Mouse (Mus musculus) olfactory bulb, adult 2 months (tissue): Measurements from ENCODE around the gene Hoxd3. TPM values are rescaled to one million over a fixed set of nuclear protein-coding genes. Genes with fewer than 3 reads are reported as not detected.

Source experiments
- H3K27ac ChIP-seq: fragments of 200-500 bp; 2 replicates; pipeline ENCODE4 v1.5.1; 2012; ENCODE audit warnings: low read depth, low read length; ENCODE audit not compliant: insufficient read depth
- H3K4me1 ChIP-seq: fragments of 200-500 bp; 2 replicates; pipeline ENCODE4 v1.6.1; 2012; ENCODE audit warnings: low read length; ENCODE audit not compliant: control insufficient read depth, insufficient read depth
- H3K4me3 ChIP-seq: fragments of 200-500 bp; 2 replicates; pipeline ENCODE4 v1.5.1; 2012; ENCODE audit warnings: mild to moderate bottlenecking, low read depth, low read length, moderate library complexity; ENCODE audit not compliant: insufficient read depth
- CTCF ChIP-seq: fragments of 200-500 bp; IDR thresholded peaks from 2 replicates; pipeline ENCODE4 v1.5.1; 2012; ENCODE audit warnings: low read depth, mild to moderate bottlenecking, low read length, moderate library complexity; ENCODE audit not compliant: insufficient read depth
- POLR2A ChIP-seq: fragments of 200-500 bp; IDR thresholded peaks from 2 replicates; pipeline ENCODE4 v1.6.1; 2012; ENCODE audit warnings: mild to moderate bottlenecking, low read depth, low read length, moderate library complexity; ENCODE audit not compliant: insufficient read depth
- WGBS: fragments of 180-500 bp; shearing (Covaris S2); methylation state at CpG from one replicate; pipeline ENCODE4 v1.1.7; 2018; 5-methylcytosine and 5-hydroxymethylcytosine counted together
- polyA plus RNA-seq: library from polyadenylated mRNA; stranded (reverse); fragments of >200 nt; gene quantifications from 2 replicates; pipeline ENCODE4 v1.2.4, GENCODE M21; 2012; ENCODE audit warnings: low replicate concordance; ENCODE audit not compliant: missing spikeins, insufficient read depth, insufficient read length

The Hoxd3 gene
- polyA plus RNA-seq, 1 experiment = not detected

GRCm38 (mm10) chr2:74753175-74753523 is 41.4 kb downstream of the Hoxd3 start:
- no peak for TF ChIP-seq POLR2A
- TF ChIP-seq CTCF = no peak
- Histone ChIP-seq H3K27ac (no peak overlapping the region), H3K4me1 (peaks cover 7% of the 10 kb centered on the region; the same call in 1 of the 2 replicates), H3K4me3 (no peak overlapping the region)
- WGBS = 4% methylated on average over 25 of the region's 25 CpGs

GRCm38 (mm10) chr2:74753711-74754110 is 42.0 kb downstream of the Hoxd3 start:
- H3K27ac ChIP-seq = no peak overlapping the region
- H3K4me3 ChIP-seq = no peak overlapping the region
- WGBS = 23% methylated on average over 5 of the region's 5 CpGs
- no peak for TF ChIP-seq CTCF
- TF ChIP-seq POLR2A = no peak
- peaks cover 7% of the 10 kb centered on the region; the same call in 1 of the 2 replicates for H3K4me1 ChIP-seq

- TF ChIP-seq POLR2A = no peak
- Histone ChIP-seq H3K4me1 (peaks cover 10% of the 10 kb centered on the region), H3K4me3 (no peak overlapping the region), H3K27ac (no peak overlapping the region)
- WGBS = 11% methylated on average over 1 of the region's 1 CpGs
These were observed 48.4 kb downstream of the Hoxd3 start for GRCm38 (mm10) chr2:74760146-74760545.

- H3K27ac ChIP-seq = no peak overlapping the region
- H3K4me3 ChIP-seq = no peak overlapping the region
- no peak for TF ChIP-seq CTCF
- no peak for TF ChIP-seq POLR2A
- 6% methylated on average over 13 of the region's 13 CpGs for WGBS
- H3K4me1 ChIP-seq = peaks cover 10% of the 10 kb centered on the region
These were observed 50.2 kb downstream of the Hoxd3 start for GRCm38 (mm10) chr2:74761941-74762340.

- Histone ChIP-seq H3K27ac (no peak within 1 kb of the TSS), H3K4me1 (peaks cover 10% of the 10 kb centered on the region), H3K4me3 (peak within 1 kb of the TSS; percentile 35)
- 2% methylated on average over 61 of the region's 61 CpGs for WGBS
- no peak for TF ChIP-seq POLR2A
- TF ChIP-seq CTCF = no peak
These were observed 51.0 kb downstream of the Hoxd3 start, which contains the start of gene Hoxd1 for GRCm38 (mm10) chr2:74762522-74763244. TSS of gene Hoxd1 (plus strand) at chr2:74762980.

GRCm38 (mm10) chr2:74763245-74763735 is 51.6 kb downstream of the Hoxd3 start:
- H3K4me3 ChIP-seq = peak overlapping the region; percentile 35
- WGBS = 2% methylated on average over 53 of the region's 53 CpGs

GRCm38 (mm10) chr2:74763976-74764375 is 52.2 kb downstream of the Hoxd3 start:
- H3K27ac ChIP-seq = no peak overlapping the region
- 55% methylated on average over 10 of the region's 10 CpGs for WGBS
- H3K4me1 ChIP-seq = peaks cover 10% of the 10 kb centered on the region
- TF ChIP-seq POLR2A (no peak), CTCF (no peak)
- H3K4me3 ChIP-seq = no peak overlapping the region

More at GRCm38 (mm10) chr2:74763245-74763735, 51.6 kb downstream of the Hoxd3 start:
- TF ChIP-seq CTCF (no peak), POLR2A (no peak)
- peaks cover 10% of the 10 kb centered on the region for H3K4me1 ChIP-seq
- no peak overlapping the region for H3K27ac ChIP-seq

- Histone ChIP-seq H3K27ac (no peak overlapping the region), H3K4me1 (no peaks in the 10 kb centered on the region), H3K4me3 (no peak overlapping the region)
- TF ChIP-seq POLR2A (no peak), CTCF (no peak)
- WGBS = 88% methylated on average over 2 of the region's 2 CpGs
These were observed 62.6 kb downstream of the Hoxd3 start for GRCm38 (mm10) chr2:74774359-74774758.

- no peaks in the 10 kb centered on the region for H3K4me1 ChIP-seq
- TF ChIP-seq POLR2A = no peak
- TF ChIP-seq CTCF = no peak
- H3K4me3 ChIP-seq = no peak overlapping the region
- no peak overlapping the region for H3K27ac ChIP-seq
- 55% methylated on average over 13 of the region's 13 CpGs for WGBS
These were observed 66.0 kb downstream of the Hoxd3 start for GRCm38 (mm10) chr2:74777536-74778275.
